Mouse (Mus musculus) liver, postnatal 0 days (tissue): ENCODE measurements around the gene Rsph1.

Source experiments
- CTCF ChIP-seq: sonication (generic); IDR thresholded peaks from 2 replicates; pipeline ENCODE4 v1.5.1; 2016; ENCODE audit warnings: antibody characterized with exemption, low read depth
- EP300 ChIP-seq: IDR thresholded peaks from 2 replicates; pipeline ENCODE4 v1.6.1; 2016; ENCODE audit warnings: antibody characterized with exemption, low read depth, mild to moderate bottlenecking

DNA sequence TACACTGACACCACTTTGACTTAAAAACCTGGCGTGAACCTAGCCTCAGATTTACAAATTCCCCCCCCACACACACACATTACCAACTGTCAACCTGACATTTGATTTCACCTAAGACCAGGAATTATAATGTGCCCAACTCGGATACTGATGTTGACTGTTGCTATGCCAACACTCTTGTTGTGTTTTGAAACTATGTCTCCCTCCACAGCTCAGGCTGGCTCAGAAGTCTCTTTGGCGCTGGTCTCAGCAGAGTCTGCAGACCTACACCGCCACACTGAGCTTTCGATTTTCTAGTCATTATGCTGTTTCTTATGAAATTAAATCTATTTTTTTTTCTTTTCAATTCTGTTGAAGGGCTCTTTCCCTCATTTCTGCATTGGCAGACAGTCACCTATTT lies 14.5 kb downstream of the Rsph1 start:
- TF ChIP-seq EP300 (no peak), CTCF (no peak)
